Mouse (Mus musculus): ENCODE results near the gene Slc22a15. TPM values are rescaled to one million over a fixed set of nuclear protein-coding genes. Genes with fewer than 3 reads are reported as not detected.
"Not testable (repeated sequence)": the region's sequence is repeated elsewhere in the genome, so short reads cannot be mapped to it uniquely, and the experiment has no call there.

Gene Slc22a15
- polyA plus RNA-seq, 1 experiment from 2014 or later: 4.6 TPM

- H3K27me3 ChIP-seq (replicated peaks; ENCODE audit: control insufficient read depth, insufficient read depth, low read length): no peaks in the 10 kb centered on the region
- no peaks in the 10 kb centered on the region for H3K9me3 ChIP-seq (ENCODE audit: control insufficient read depth, low read length)
- 1% methylated on average over 8 of the region's 8 CpGs for WGBS
- peaks cover 10% of the 10 kb centered on the region; the same call in 1 of the 2 replicates for H3K4me1 ChIP-seq (replicated peaks; ENCODE audit: control insufficient read depth, insufficient read depth, low read length)
- no peak overlapping the region for H3K9ac ChIP-seq (replicated peaks; ENCODE audit: low read depth, low read length)
- H3K36me3 ChIP-seq (ENCODE audit: control insufficient read depth, insufficient read depth): no peaks in the 10 kb centered on the region
- ATAC-seq: peak; percentile 98
- peak overlapping the region; percentile 28 for H3K4me2 ChIP-seq (ENCODE audit: low read length)
- H3K4me3 ChIP-seq (replicated peaks; ENCODE audit: low read length): no peak overlapping the region
- no peak overlapping the region for H3K27ac ChIP-seq (ENCODE audit: low read length)
Measured at GRCm38 (mm10) chr3:101836045-101836444, 88.2 kb downstream of the Slc22a15 start.

- ATAC-seq: no peak
- no peak overlapping the region for H3K4me3 ChIP-seq (replicated peaks; ENCODE audit: low read length)
- H3K4me2 ChIP-seq (ENCODE audit: low read length): no peak overlapping the region
- H3K4me1 ChIP-seq (replicated peaks; ENCODE audit: control insufficient read depth, insufficient read depth, low read length): peaks cover 10% of the 10 kb centered on the region; the same call in 1 of the 2 replicates
- no peak overlapping the region for H3K9ac ChIP-seq (replicated peaks; ENCODE audit: low read depth, low read length)
- H3K36me3 ChIP-seq (ENCODE audit: control insufficient read depth, insufficient read depth): no peaks in the 10 kb centered on the region
- no peaks in the 10 kb centered on the region for H3K9me3 ChIP-seq (ENCODE audit: control insufficient read depth, low read length)
- 35% methylated on average over 10 of the region's 10 CpGs for WGBS
- no peaks in the 10 kb centered on the region for H3K27me3 ChIP-seq (replicated peaks; ENCODE audit: control insufficient read depth, insufficient read depth, low read length)
- H3K27ac ChIP-seq (ENCODE audit: low read length): no peak overlapping the region
Measured at GRCm38 (mm10) chr3:101831189-101831858, 92.9 kb downstream of the Slc22a15 start.

- 81% methylated on average over 10 of the region's 10 CpGs for WGBS
- ATAC-seq: no peak
- Histone ChIP-seq H3K27me3 (replicated peaks; ENCODE audit: control insufficient read depth, insufficient read depth, low read length) (no peaks in the 10 kb centered on the region), H3K36me3 (ENCODE audit: control insufficient read depth, insufficient read depth) (no peaks in the 10 kb centered on the region), H3K27ac (ENCODE audit: low read length) (no peak overlapping the region), H3K4me3 (replicated peaks; ENCODE audit: low read length) (no peak overlapping the region), H3K9ac (replicated peaks; ENCODE audit: low read depth, low read length) (no peak overlapping the region), H3K4me2 (ENCODE audit: low read length) (no peak overlapping the region), H3K9me3 (ENCODE audit: control insufficient read depth, low read length) (no peaks in the 10 kb centered on the region), H3K4me1 (replicated peaks; ENCODE audit: control insufficient read depth, insufficient read depth, low read length) (no peaks in the 10 kb centered on the region)
Measured at GRCm38 (mm10) chr3:101829881-101830616, 94.2 kb downstream of the Slc22a15 start.

- Histone ChIP-seq H3K9me3 (ENCODE audit: control insufficient read depth, low read length) (no peaks in the 10 kb centered on the region), H3K27ac (ENCODE audit: low read length) (no peak overlapping the region), H3K36me3 (ENCODE audit: control insufficient read depth, insufficient read depth) (no peaks in the 10 kb centered on the region), H3K27me3 (replicated peaks; ENCODE audit: control insufficient read depth, insufficient read depth, low read length) (no peaks in the 10 kb centered on the region), H3K4me3 (replicated peaks; ENCODE audit: low read length) (no peak overlapping the region), H3K4me1 (replicated peaks; ENCODE audit: control insufficient read depth, insufficient read depth, low read length) (no peaks in the 10 kb centered on the region), H3K9ac (replicated peaks; ENCODE audit: low read depth, low read length) (no peak overlapping the region), H3K4me2 (ENCODE audit: low read length) (no peak overlapping the region)
- WGBS: 45% methylated on average over 3 of the region's 3 CpGs
- ATAC-seq: no peak
Measured at GRCm38 (mm10) chr3:101828595-101828994, 95.7 kb downstream of the Slc22a15 start.

- Histone ChIP-seq H3K36me3 (ENCODE audit: control insufficient read depth, insufficient read depth) (no peaks in the 10 kb centered on the region), H3K9ac (replicated peaks; ENCODE audit: low read depth, low read length) (no peak overlapping the region), H3K4me2 (ENCODE audit: low read length) (no peak overlapping the region), H3K27ac (ENCODE audit: low read length) (no peak overlapping the region), H3K9me3 (ENCODE audit: control insufficient read depth, low read length) (no peaks in the 10 kb centered on the region), H3K4me3 (replicated peaks; ENCODE audit: low read length) (no peak overlapping the region), H3K4me1 (replicated peaks; ENCODE audit: control insufficient read depth, insufficient read depth, low read length) (no peaks in the 10 kb centered on the region), H3K27me3 (replicated peaks; ENCODE audit: control insufficient read depth, insufficient read depth, low read length) (no peaks in the 10 kb centered on the region)
- ATAC-seq: no peak
- 88% methylated on average over 6 of the region's 6 CpGs for WGBS
Measured at GRCm38 (mm10) chr3:101827220-101827715, 97.0 kb downstream of the Slc22a15 start.

- WGBS: 74% methylated on average over 9 of the region's 9 CpGs
- Histone ChIP-seq H3K9me3 (ENCODE audit: control insufficient read depth, low read length) (no peaks in the 10 kb centered on the region), H3K4me3 (replicated peaks; ENCODE audit: low read length) (no peak overlapping the region), H3K4me1 (replicated peaks; ENCODE audit: control insufficient read depth, insufficient read depth, low read length) (no peaks in the 10 kb centered on the region), H3K27ac (ENCODE audit: low read length) (no peak overlapping the region), H3K36me3 (ENCODE audit: control insufficient read depth, insufficient read depth) (no peaks in the 10 kb centered on the region), H3K9ac (replicated peaks; ENCODE audit: low read depth, low read length) (no peak overlapping the region), H3K4me2 (ENCODE audit: low read length) (no peak overlapping the region), H3K27me3 (replicated peaks; ENCODE audit: control insufficient read depth, insufficient read depth, low read length) (no peaks in the 10 kb centered on the region)
- ATAC-seq: no peak
Measured at GRCm38 (mm10) chr3:101824338-101824737, 99.9 kb downstream of the Slc22a15 start.

GRCm38 (mm10) chr3:101822052-101822451, 102.2 kb downstream of the Slc22a15 start:
- ATAC-seq: no peak
- Histone ChIP-seq H3K4me1 (replicated peaks; ENCODE audit: control insufficient read depth, insufficient read depth, low read length) (no peaks in the 10 kb centered on the region), H3K36me3 (ENCODE audit: control insufficient read depth, insufficient read depth) (no peaks in the 10 kb centered on the region), H3K27ac (ENCODE audit: low read length) (no peak overlapping the region), H3K9ac (replicated peaks; ENCODE audit: low read depth, low read length) (no peak overlapping the region), H3K27me3 (replicated peaks; ENCODE audit: control insufficient read depth, insufficient read depth, low read length) (no peaks in the 10 kb centered on the region), H3K4me2 (ENCODE audit: low read length) (no peak overlapping the region), H3K4me3 (replicated peaks; ENCODE audit: low read length) (no peak overlapping the region), H3K9me3 (ENCODE audit: control insufficient read depth, low read length) (no peaks in the 10 kb centered on the region)
- WGBS: 81% methylated on average over 5 of the region's 5 CpGs

- H3K36me3 ChIP-seq (ENCODE audit: control insufficient read depth, insufficient read depth); H3K9me3 ChIP-seq (ENCODE audit: control insufficient read depth, low read length); ATAC-seq; H3K4me2 ChIP-seq (ENCODE audit: low read length); H3K27me3 ChIP-seq (replicated peaks; ENCODE audit: control insufficient read depth, insufficient read depth, low read length); H3K4me3 ChIP-seq (replicated peaks; ENCODE audit: low read length); H3K4me1 ChIP-seq (replicated peaks; ENCODE audit: control insufficient read depth, insufficient read depth, low read length); H3K27ac ChIP-seq (ENCODE audit: low read length); H3K9ac ChIP-seq (replicated peaks; ENCODE audit: low read depth, low read length): not testable (repeated sequence)
- 74% methylated on average over 3 of the region's 3 CpGs for WGBS
Measured at GRCm38 (mm10) chr3:101820708-101821107, 103.5 kb downstream of the Slc22a15 start.

GRCm38 (mm10) chr3:101816006-101816405, 108.2 kb downstream of the Slc22a15 start:
- WGBS: 89% methylated on average over 3 of the region's 3 CpGs
- no peaks in the 10 kb centered on the region for H3K4me1 ChIP-seq (replicated peaks; ENCODE audit: control insufficient read depth, insufficient read depth, low read length)

More at GRCm38 (mm10) chr3:101816006-101816405, 108.2 kb downstream of the Slc22a15 start:
- Histone ChIP-seq H3K4me3 (replicated peaks; ENCODE audit: low read length) (no peak overlapping the region), H3K9me3 (ENCODE audit: control insufficient read depth, low read length) (no peaks in the 10 kb centered on the region), H3K27ac (ENCODE audit: low read length) (no peak overlapping the region), H3K27me3 (replicated peaks; ENCODE audit: control insufficient read depth, insufficient read depth, low read length) (no peaks in the 10 kb centered on the region), H3K4me2 (ENCODE audit: low read length) (no peak overlapping the region), H3K9ac (replicated peaks; ENCODE audit: low read depth, low read length) (no peak overlapping the region), H3K36me3 (ENCODE audit: control insufficient read depth, insufficient read depth) (no peaks in the 10 kb centered on the region)
- no peak for ATAC-seq

All from forebrain, embryonic 16.5 days (tissue).